Mouse (Mus musculus) left cerebral cortex, postnatal 14 days (tissue): ENCODE data around the gene Cyp39a1. TPM values are rescaled to one million over a fixed set of nuclear protein-coding genes. Genes with fewer than 3 reads are reported as not detected.
A peak's percentile ranks its signal among the peaks of the same experiment; 100 is the strongest.

Experiments
- DNase-seq, 2 experiments: peaks; one replicate each; pipeline ENCODE4 v3.0.0; 2021 to 2022; ENCODE audit warnings: low spot score in 2 of 2, mixed read lengths in 1 of 2
- intact Hi-C: fragments of 180-260 bp; cut with DNase I; formaldehyde crosslinking; loops from one replicate; pipeline ENCODE4 v1.15.1; 2025
- total RNA-seq, 2 experiments: library from RNA; stranded (reverse); gene quantifications; 2 replicates each; pipeline ENCODE4 v1.2.3; 2021

The Cyp39a1 gene
- total RNA-seq, 2 experiments from 2014 or later = 1.7 to 2.2 TPM

DNA sequence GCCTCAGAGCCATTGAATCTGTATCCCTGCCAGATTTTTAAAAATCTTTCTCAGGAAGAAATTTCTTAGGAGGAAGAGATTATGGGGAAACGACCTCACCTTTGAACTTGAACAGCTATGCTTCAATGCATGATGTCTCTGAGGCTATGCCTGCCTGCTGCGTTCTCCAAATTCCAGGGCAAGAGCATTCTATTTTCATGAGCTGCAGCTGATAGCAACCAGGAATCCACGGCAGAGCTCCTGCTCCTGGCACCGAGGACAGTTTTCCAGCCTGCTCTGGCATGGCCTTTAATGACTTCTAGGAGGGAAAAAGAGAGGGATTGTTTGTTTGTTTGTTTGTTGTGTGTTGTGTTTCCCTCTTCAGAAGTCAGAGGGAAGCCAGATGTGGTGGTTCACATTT, 77.2 kb downstream of the Cyp39a1 start:
- no peak for DNase-seq
- intact Hi-C loops = no loop called here

DNA sequence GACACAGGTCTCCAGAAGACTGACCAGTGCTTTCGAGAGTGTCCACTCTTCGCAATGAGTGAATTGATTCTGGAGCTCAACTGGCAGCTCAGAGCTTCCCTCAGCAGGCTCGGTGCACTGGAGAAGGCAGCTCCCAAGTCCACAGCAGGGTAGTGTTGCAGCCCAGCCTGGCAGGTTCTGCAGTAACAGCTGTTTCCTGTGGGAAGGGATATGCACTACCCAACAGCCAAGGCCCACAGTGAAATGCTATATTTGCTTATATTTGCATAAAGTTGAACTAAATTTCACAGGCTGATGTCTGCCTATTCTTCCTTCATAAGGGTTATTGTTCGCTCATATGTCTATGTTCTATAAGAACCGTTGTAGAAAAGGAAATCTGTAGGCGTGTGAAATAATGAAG, 83.9 kb downstream of the Cyp39a1 start:
- intact Hi-C loops = no loop called here
- peak; percentile 30 to 34 for DNase-seq

DNA sequence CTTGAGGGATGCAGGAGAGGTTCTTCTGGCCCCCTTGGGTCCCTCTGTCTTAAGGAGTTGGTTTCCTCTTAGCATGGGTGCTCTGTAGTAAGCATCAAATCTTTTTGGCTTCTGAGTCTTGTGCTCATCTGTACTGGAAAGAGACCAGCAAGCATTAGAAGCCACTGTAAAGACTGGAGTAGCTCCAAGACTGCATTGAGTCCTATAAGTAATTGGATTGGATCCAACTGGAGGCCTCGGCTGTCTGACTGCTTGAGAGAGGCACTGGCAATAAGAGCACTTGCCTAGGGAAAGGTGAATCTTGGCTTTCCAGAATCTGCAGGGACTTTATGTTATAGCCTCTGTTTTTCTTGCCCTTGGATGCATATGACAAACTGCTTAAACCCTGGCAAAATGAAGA, 85.6 kb downstream of the Cyp39a1 start:
- intact Hi-C loops = no loop called here
- no peak for DNase-seq

DNA sequence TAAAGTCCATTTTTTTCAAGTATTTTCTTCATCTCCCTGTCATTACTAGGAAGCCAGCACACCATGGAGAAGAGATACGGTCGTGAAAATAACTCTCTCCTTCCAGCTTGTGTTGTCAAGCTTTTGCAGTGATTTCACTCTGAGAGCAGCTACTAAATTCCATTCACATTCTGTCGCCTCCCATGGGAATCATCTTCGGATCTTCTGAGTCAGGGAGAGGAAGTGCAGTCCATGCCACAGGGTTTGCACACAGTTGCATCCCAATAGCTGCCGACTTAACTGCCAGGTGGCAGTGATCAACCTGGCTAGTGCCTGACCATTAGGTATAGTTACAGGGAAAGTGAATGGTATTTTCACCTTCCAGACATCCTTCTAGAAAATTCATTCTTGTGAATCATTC, 87.5 kb downstream of the Cyp39a1 start:
- no peak for DNase-seq
- intact Hi-C loops = no loop called here

DNA sequence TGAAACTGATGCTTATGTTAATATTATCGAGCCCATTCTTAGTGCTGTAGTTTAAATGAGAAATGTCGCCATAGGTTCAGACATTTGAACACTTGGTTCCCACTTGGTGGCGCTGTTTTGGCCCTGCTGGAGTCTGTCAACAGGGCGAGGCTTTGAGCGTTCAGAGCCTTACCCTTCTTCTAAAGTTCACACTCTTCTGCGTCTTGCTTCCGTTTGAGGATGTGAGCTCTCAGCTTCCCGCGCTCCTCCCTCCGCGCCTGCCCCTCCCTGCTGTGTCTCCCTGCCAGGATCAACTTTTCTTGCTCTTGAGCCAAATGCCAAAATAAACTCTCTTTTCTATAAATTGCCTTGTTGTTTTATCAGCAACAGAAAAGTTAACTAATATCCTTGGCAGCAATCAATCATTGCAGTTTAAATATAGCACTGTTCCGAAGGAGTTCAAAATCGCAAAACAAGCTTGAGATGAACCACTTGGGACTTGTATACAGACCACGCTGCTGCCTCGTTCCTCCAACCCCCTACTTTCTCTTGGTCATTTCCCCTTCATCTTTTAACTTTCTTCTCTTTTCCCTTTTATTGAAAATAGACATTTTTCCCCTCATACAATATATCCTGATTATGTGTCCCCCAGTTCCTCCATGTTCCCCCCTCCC, 91.5 kb downstream of the Cyp39a1 start:
- intact Hi-C loops = no loop called here
- DNase-seq = no peak

DNA sequence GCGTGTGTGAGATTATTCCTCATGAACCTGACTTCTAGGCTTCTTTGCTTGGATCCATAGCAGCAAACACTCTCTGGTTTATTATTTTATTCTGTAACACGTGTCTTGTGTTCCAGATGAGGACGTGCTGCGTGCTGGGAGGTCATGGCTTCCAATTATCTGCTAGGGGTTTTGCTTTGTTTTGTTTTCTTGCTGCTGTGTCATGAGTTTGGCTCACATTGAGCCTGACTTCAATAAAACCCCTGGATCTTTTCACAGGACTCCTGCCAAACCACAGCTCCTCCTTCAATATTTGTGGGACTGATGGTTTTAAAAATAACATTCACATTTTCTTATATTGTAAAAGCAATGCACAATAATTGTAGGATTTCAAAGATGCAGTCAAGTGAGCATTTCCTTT, 117.3 kb downstream of the Cyp39a1 start:
- intact Hi-C loops = no loop called here
- no peak for DNase-seq

DNA sequence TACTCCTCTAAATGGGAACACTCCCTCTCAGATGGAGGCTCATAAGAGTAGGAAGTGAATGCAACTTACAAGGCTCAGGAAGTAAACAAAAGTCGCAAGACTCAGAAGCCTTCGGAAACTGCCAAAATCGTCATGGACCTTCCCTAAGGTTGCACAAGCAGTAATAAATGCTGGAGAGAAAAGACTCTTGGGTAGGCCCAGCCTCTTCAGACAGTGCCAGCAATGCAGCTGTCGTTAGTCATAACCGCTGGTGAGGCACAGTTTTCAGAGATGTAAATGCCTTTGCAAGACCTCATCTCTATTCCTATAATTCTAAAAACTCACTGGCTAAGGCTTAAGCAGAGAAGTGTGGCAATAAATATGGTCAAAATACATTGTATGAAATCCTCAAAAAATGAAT, 121.0 kb downstream of the Cyp39a1 start:
- intact Hi-C loops = no loop called here
- DNase-seq = no peak

DNA sequence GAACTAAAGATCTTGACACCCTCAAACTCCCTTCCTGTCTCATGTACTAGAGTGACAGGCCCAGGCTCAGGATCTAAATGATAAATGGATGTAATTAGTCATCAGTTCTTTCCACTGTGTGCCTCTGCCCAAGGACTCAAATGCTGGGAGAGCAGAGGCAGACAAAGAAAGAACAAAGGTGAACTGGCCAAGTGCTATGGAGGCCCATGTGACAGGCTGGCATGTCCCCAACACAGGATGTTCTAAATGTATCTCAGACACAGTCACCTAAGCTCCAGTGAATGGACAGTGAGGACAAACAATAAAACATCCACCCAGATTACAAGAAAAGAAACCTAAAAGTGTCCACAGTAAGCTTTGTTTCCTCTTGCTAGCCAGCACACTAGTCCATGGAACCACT, 122.2 kb downstream of the Cyp39a1 start:
- no peak for DNase-seq
- intact Hi-C loops = no loop called here

DNA sequence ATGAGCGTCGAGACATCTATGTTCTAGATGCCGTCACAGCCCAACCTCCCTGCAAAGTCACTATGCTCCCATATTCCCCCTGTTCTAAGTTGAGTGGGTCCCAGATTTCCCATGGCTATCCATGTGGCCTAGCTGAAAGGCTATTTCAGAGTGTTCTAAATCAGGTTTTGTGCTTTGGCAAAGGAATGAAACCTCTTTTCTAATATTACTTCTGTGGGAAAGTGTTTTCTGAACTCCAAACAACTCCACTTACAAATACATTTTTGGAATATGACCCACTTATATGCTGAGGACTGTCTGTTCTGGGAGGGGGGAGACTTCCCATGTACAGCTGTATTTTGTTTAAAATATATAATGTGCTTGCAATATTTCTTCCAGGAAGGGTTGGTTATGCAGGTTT, 124.5 kb downstream of the Cyp39a1 start:
- peak in 1 of 2 experiments; percentile 30 for DNase-seq
- intact Hi-C loops = no loop called here

DNA sequence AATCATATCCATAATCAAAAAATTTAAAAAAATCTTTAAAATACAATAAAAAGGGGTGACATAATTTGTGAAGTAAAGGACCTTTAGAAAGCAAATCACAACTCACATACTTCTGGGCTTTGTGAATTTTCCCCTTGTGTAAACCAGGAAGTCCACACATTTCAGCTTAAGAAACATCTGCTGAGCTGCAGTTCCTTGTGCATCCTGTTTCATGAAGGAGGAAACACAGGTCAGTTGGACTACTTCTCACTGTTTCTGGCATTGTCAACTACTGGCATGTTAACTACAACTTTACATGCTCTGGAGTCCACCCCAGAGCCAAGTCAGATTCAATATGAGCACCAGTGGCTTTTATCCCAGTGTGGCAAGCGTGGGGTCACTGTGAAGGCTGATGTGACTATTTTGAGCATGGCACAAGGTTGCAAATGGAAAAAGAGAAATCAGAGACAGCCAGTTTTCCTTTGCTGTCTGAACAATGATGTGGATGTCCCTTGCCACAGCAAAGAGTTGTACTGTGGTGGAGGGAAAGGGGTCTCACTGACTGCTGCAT, 127.6 kb downstream of the Cyp39a1 start:
- intact Hi-C loops = no loop called here
- DNase-seq = no peak

Other genes with a start within 250 kb of the Cyp39a1 start
- not detected for gene Mep1a, start 164.6 kb upstream of the Cyp39a1 start, total RNA-seq
- gene Ankrd66, start 123.8 kb upstream of the Cyp39a1 start, total RNA-seq = not detected
- 10 to 100 TPM; 60.4 to 65.9 TPM for gene Pla2g7, start 99.3 kb upstream of the Cyp39a1 start, total RNA-seq
- under 1 TPM; 0.38 to 0.40 TPM for gene Tdrd6, start 37.1 kb upstream of the Cyp39a1 start, total RNA-seq
- gene Slc25a27, start 211 bp upstream of the Cyp39a1 start, total RNA-seq = 10 to 100 TPM; 40.2 to 42.5 TPM
- 100 to 1,000 TPM; 112 to 122 TPM for gene Rcan2, start 133.9 kb downstream of the Cyp39a1 start, total RNA-seq